Mouse (Mus musculus): ENCODE results near the gene Tmed1. TPM values are rescaled to one million over a fixed set of nuclear protein-coding genes. Genes with fewer than 3 reads are reported as not detected.

Tmed1 gene
- 79.0 and 80.6 TPM in 2 replicates for polyA plus RNA-seq (2015; fragmentation: Nextera tagmentation; extraction: Ambion mirVana)

GRCm38 (mm10) chr9:21509772-21510688, at the start of gene Tmed1:
Tmed1 (minus strand) TSS chr9:21510252.

GRCm38 (mm10) chr9:21546789-21547074, 36.7 kb upstream of the Tmed1 start, which contains the start of gene Carm1:
Carm1 (plus strand) TSS chr9:21546894.

GRCm38 (mm10) chr9:21525937-21526633, 16.0 kb upstream of the Tmed1 start, which contains the start of gene AB124611:
AB124611 (plus strand) TSS chr9:21526176.

Small RNA genes within 50 kb of the gene (microRNA-seq; reads per million reads assigned to microRNA genes)
- 6.8 to 7.2 reads per million in 2 experiments for gene Mir199a-1

Other genes with a start within 250 kb of the Tmed1 start
- gene Atg4d, start 245.0 kb downstream of the Tmed1 start, polyA plus RNA-seq (2015; fragmentation: Nextera tagmentation; extraction: Ambion mirVana), result 29.1 and 32.1 TPM in 2 replicates
- 7.5 and 9.2 TPM in 2 replicates for gene Kri1, start 222.3 kb downstream of the Tmed1 start, polyA plus RNA-seq (2015; fragmentation: Nextera tagmentation; extraction: Ambion mirVana)
- 51.6 and 53.4 TPM in 2 replicates for gene Cdkn2d, start 218.8 kb downstream of the Tmed1 start, polyA plus RNA-seq (2015; fragmentation: Nextera tagmentation; extraction: Ambion mirVana)
- 0.83 TPM in 1 of 2 replicates, not detected in the other for gene Ap1m2, start 197.9 kb downstream of the Tmed1 start, polyA plus RNA-seq (2015; fragmentation: Nextera tagmentation; extraction: Ambion mirVana)
- gene Slc44a2, start 189.6 kb downstream of the Tmed1 start, polyA plus RNA-seq (2015; fragmentation: Nextera tagmentation; extraction: Ambion mirVana), result 94.4 and 107 TPM in 2 replicates
- 48.0 and 52.6 TPM in 2 replicates for gene Ilf3, start 142.4 kb downstream of the Tmed1 start, polyA plus RNA-seq (2015; fragmentation: Nextera tagmentation; extraction: Ambion mirVana)
- 17.6 and 18.9 TPM in 2 replicates for gene Qtrt1, start 98.4 kb downstream of the Tmed1 start, polyA plus RNA-seq (2015; fragmentation: Nextera tagmentation; extraction: Ambion mirVana)
- gene Dnm2, start 85.3 kb downstream of the Tmed1 start, polyA plus RNA-seq (2015; fragmentation: Nextera tagmentation; extraction: Ambion mirVana), result 50.4 and 52.2 TPM in 2 replicates
- 2.9 and 3.2 TPM in 2 replicates for gene AB124611, start 15.9 kb upstream of the Tmed1 start, polyA plus RNA-seq (2015; fragmentation: Nextera tagmentation; extraction: Ambion mirVana)
- 15.5 and 20.1 TPM in 2 replicates for gene Carm1, start 36.6 kb upstream of the Tmed1 start, polyA plus RNA-seq (2015; fragmentation: Nextera tagmentation; extraction: Ambion mirVana)
- 39.2 and 39.3 TPM in 2 replicates for gene Timm29, start 82.5 kb upstream of the Tmed1 start, polyA plus RNA-seq (2015; fragmentation: Nextera tagmentation; extraction: Ambion mirVana)
- 9.8 and 10.2 TPM in 2 replicates for gene Yipf2, start 82.6 kb upstream of the Tmed1 start, polyA plus RNA-seq (2015; fragmentation: Nextera tagmentation; extraction: Ambion mirVana)
- gene Smarca4, start 105.9 kb upstream of the Tmed1 start, polyA plus RNA-seq (2015; fragmentation: Nextera tagmentation; extraction: Ambion mirVana), result 20.4 and 22.7 TPM in 2 replicates
- 6.8 and 11.5 TPM in 2 replicates for gene Ldlr, start 213.2 kb upstream of the Tmed1 start, polyA plus RNA-seq (2015; fragmentation: Nextera tagmentation; extraction: Ambion mirVana)

All from skeletal muscle tissue, postnatal 0 days (tissue).